Mouse (Mus musculus) olfactory bulb, adult 2 months (tissue): ENCODE measurements around the gene Trim37.

Experiments used
- CTCF ChIP-seq: fragments of 200-500 bp; IDR thresholded peaks from 2 replicates; pipeline ENCODE4 v1.5.1; 2012; ENCODE audit warnings: low read depth, mild to moderate bottlenecking, low read length, moderate library complexity; ENCODE audit not compliant: insufficient read depth
- POLR2A ChIP-seq: fragments of 200-500 bp; IDR thresholded peaks from 2 replicates; pipeline ENCODE4 v1.6.1; 2012; ENCODE audit warnings: mild to moderate bottlenecking, low read depth, low read length, moderate library complexity; ENCODE audit not compliant: insufficient read depth

- TF ChIP-seq CTCF (no peak), POLR2A (no peak)
Measured at GRCm38 (mm10) chr11:87125562-87125961, 1.3 kb upstream of the Trim37 start.
